Mouse (Mus musculus) Patski (cell line): Measurements from ENCODE around the gene Nanos3. TPM values are rescaled to one million over a fixed set of nuclear protein-coding genes. Genes with fewer than 3 reads are reported as not detected.

ENCODE experiments used
- ATAC-seq: fragments of 100-300 bp; one replicate; pipeline ENCODE4 v1.8.0; 2021
- CTCF ChIA-PET: fragments of 350-600 bp; sonication (Branson Sonifier 250); formaldehyde crosslinking; loops from one replicate; lab custom pipeline; 2022; ENCODE audit warnings: inconsistent platforms; lab: Charles Lee
- POLR2A ChIA-PET: fragments of 350-600 bp; sonication (Branson Sonifier 250); formaldehyde crosslinking; loops from one replicate; lab custom pipeline; 2022; ENCODE audit warnings: antibody characterized with exemption, inconsistent platforms; lab: Charles Lee
- DNase-seq: peaks from one replicate; pipeline ENCODE4 v3.0.0-alpha.2; 2011; ENCODE audit warnings: low read depth, low spot score
- H3K27me3 ChIP-seq: fragments of 371-371 bp; one replicate; pipeline ENCODE4 v1.5.1; 2021
- CTCF ChIP-seq: fragments of 100-300 bp; IDR thresholded peaks from one replicate; pipeline ENCODE4 v1.5.1; 2021
- in situ Hi-C: fragments of 300-500 bp; cut with MboI; formaldehyde crosslinking; loops from 3 replicates; pipeline ENCODE4 v1.11.1; 2018; ENCODE audit warnings: low pct_unique_long_range_greater_than_20kb, mixed read lengths
- polyA plus RNA-seq: library from polyadenylated mRNA; unstranded; gene quantifications from one replicate; pipeline ENCODE4 v1.2.3, GENCODE M21; 2021

Gene Nanos3
- polyA plus RNA-seq, 1 experiment from 2014 or later = 0.81 TPM

GRCm38 (mm10) chr8:84211202-84211601 is 26.2 kb upstream of the Nanos3 start:
- no peak for TF ChIP-seq CTCF
- CTCF ChIA-PET = interaction anchor here (9.5 kb wide), 1 partner anchor 24 kb away, joined by 64 read pairs; the partner anchor contains the start of gene Nanos3
- in situ Hi-C loops = no loop called here

GRCm38 (mm10) chr8:84210167-84210791 is 25.3 kb upstream of the Nanos3 start:
- no peak for ATAC-seq
- ChIA-PET CTCF (interaction anchor here (0.8 to 9.5 kb wide), 4 partner anchors 13 to 26 kb away, joined by 3 to 64 read pairs (median 4); partner anchors contain the start of gene Nanos3), POLR2A (interaction anchor here (0.6 to 1.1 kb wide), 3 partner anchors 18 to 178 kb away, joined by 3 read pairs; no protein-coding TSS in a partner anchor)
- no peak for DNase-seq
- no peaks in the 10 kb centered on the region for H3K27me3 ChIP-seq
- in situ Hi-C loops = no loop called here
- no peak for TF ChIP-seq CTCF

More at GRCm38 (mm10) chr8:84211202-84211601, 26.2 kb upstream of the Nanos3 start:
- POLR2A ChIA-PET = interaction anchor here (1.0 kb wide), 1 partner anchor 10 kb away, joined by 3 read pairs; no protein-coding TSS in a partner anchor
- DNase-seq (no peak), ATAC-seq (no peak)
- no peaks in the 10 kb centered on the region for H3K27me3 ChIP-seq

- ChIA-PET POLR2A (interaction anchor here (0.7 to 2.3 kb wide), 5 partner anchors 8 to 60 kb away, joined by 3 to 8 read pairs (median 4); no protein-coding TSS in a partner anchor), CTCF (interaction anchor here (1.0 to 9.5 kb wide), 2 partner anchors 22 to 53 kb away, joined by 3 to 64 read pairs; partner anchors contain the start of gene Nanos3)
- DNase-seq (no peak), ATAC-seq (peak; percentile 35)
- in situ Hi-C loops = loop anchor here (10.0 kb wide), 1 partner anchor 776 kb away; no protein-coding TSS in a partner anchor
- no peaks in the 10 kb centered on the region for H3K27me3 ChIP-seq
- no peak for TF ChIP-seq CTCF
Measured at GRCm38 (mm10) chr8:84208381-84209380, 23.7 kb upstream of the Nanos3 start.

GRCm38 (mm10) chr8:84207811-84208210 is 22.8 kb upstream of the Nanos3 start:
- ATAC-seq (no peak), DNase-seq (no peak)
- POLR2A ChIA-PET = interaction anchor here (1.0 to 2.3 kb wide), 3 partner anchors 15 to 61 kb away, joined by 3 to 8 read pairs (median 4); no protein-coding TSS in a partner anchor
- CTCF ChIA-PET = interaction anchor here (0.7 to 9.5 kb wide), 2 partner anchors 21 to 198 kb away, joined by 3 to 64 read pairs; partner anchors contain the start of gene Nanos3
- in situ Hi-C loops = loop anchor here (10.0 kb wide), 1 partner anchor 777 kb away; no protein-coding TSS in a partner anchor
- TF ChIP-seq CTCF = no peak
- no peaks in the 10 kb centered on the region for H3K27me3 ChIP-seq

GRCm38 (mm10) chr8:84206666-84207065 is 21.6 kb upstream of the Nanos3 start:
- in situ Hi-C loops = loop anchor here (10.0 kb wide), 1 partner anchor 778 kb away; no protein-coding TSS in a partner anchor
- ChIA-PET CTCF (interaction anchor here (1.5 to 9.5 kb wide), 2 partner anchors 16 to 20 kb away, joined by 4 to 64 read pairs; partner anchors contain the start of gene Nanos3), POLR2A (interaction anchor here (2.3 kb wide), 1 partner anchor 20 kb away, joined by 8 read pairs; no protein-coding TSS in a partner anchor)
- no peak for TF ChIP-seq CTCF
- ATAC-seq = no peak
- H3K27me3 ChIP-seq = no peaks in the 10 kb centered on the region
- no peak for DNase-seq

- no peaks in the 10 kb centered on the region for H3K27me3 ChIP-seq
- no peak for TF ChIP-seq CTCF
- POLR2A ChIA-PET = no interaction called here
- CTCF ChIA-PET = interaction anchor here (0.8 to 1.5 kb wide), 2 partner anchors 14 to 23 kb away, joined by 3 to 4 read pairs; no protein-coding TSS in a partner anchor
- no peak for DNase-seq
- ATAC-seq = no peak
- in situ Hi-C loops = loop anchor here (10.0 kb wide), 1 partner anchor 780 kb away; no protein-coding TSS in a partner anchor
Measured at GRCm38 (mm10) chr8:84205073-84205472, 20.1 kb upstream of the Nanos3 start.

- DNase-seq (no peak), ATAC-seq (no peak)
- no peak for TF ChIP-seq CTCF
- ChIA-PET CTCF (interaction anchor here (0.8 kb wide), 1 partner anchor 22 kb away, joined by 3 read pairs; no protein-coding TSS in a partner anchor), POLR2A (no interaction called here)
- no peaks in the 10 kb centered on the region for H3K27me3 ChIP-seq
- in situ Hi-C loops = loop anchor here (10.0 kb wide), 1 partner anchor 781 kb away; no protein-coding TSS in a partner anchor
Measured at GRCm38 (mm10) chr8:84203975-84204772, 19.2 kb upstream of the Nanos3 start.

GRCm38 (mm10) chr8:84202938-84203917 is 18.2 kb upstream of the Nanos3 start:
- ChIA-PET POLR2A (interaction anchor here (1.2 to 1.3 kb wide), 3 partner anchors 11 to 19 kb away, joined by 3 to 4 read pairs (median 3); no protein-coding TSS in a partner anchor), CTCF (interaction anchor here (0.7 to 2.5 kb wide), 2 partner anchors 16 to 193 kb away, joined by 3 to 18 read pairs; partner anchors contain the start of gene Nanos3)
- H3K27me3 ChIP-seq = no peaks in the 10 kb centered on the region
- no peak for TF ChIP-seq CTCF
- ATAC-seq = peak; percentile 17
- in situ Hi-C loops = loop anchor here (10.0 kb wide), 1 partner anchor 782 kb away; no protein-coding TSS in a partner anchor
- DNase-seq = no peak
